Mouse (Mus musculus) MN1 (cell line): ENCODE results near the gene Igfbp7.

ENCODE experiments used
- DNase-seq: peaks from one replicate; pipeline ENCODE4 v3.0.0-alpha.2; 2016; ENCODE audit warnings: low spot score

Gene Igfbp7

DNA sequence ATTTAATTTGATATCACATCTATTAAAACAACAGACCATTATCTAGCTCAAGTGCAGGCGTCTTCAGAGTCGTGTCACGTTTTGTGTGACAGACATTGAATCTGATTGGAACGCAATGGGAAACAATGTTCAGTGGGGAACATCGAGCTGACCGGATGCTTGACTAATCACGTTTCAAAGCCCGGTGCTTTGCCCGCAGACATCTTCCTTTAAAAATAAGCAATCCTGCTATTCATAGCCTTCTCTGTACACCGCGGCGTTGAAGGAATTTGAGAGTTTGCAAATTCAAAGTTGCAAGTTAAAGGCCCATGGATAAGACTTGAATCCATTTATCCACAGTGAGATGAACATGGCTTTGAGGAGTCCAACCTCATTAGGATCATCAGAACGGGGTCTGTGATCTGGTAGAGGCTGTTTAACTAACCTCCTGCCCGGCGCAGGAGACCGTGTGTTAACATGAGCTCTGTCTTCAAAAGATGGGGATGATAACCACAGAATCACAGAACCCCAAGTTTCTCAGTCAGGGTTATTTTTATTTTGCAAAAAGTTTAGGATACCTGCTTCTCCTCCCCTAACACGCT is 27.4 kb downstream of the Igfbp7 start:
- DNase-seq = no peak

DNA sequence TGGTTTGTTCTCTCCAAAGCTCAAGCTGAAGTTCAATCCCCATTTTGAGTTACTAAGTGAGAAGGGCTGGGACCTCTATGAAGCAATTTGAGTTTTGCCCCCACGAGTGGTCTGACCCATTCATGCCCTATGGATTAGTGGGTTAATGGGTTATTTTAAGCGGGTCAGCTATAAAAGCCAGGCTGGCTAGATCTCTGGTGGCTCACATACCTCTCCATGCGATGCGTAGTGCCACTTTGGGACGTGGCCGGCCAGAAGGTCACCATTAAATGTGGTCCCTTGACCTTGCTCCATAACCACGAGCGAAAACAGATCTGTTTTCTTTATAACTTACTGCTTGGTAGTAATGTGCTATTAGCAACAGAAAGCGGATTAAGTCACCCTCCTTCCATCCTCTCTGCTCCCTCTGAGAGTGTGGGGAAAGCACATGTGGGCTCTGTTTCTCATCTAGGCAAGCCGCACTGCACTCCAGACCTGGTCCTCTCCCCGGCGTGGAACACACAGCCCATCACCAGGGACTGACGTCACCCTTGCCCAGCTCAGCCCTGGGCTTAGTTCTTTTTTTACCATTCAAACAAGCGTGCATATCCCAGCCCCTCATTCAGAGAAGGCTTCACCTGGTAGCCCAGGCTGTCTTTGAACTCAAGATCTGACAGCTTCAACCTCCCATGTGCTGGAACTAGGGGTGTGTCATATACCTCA is 28.3 kb downstream of the Igfbp7 start:
- peak; percentile 67 for DNase-seq

DNA sequence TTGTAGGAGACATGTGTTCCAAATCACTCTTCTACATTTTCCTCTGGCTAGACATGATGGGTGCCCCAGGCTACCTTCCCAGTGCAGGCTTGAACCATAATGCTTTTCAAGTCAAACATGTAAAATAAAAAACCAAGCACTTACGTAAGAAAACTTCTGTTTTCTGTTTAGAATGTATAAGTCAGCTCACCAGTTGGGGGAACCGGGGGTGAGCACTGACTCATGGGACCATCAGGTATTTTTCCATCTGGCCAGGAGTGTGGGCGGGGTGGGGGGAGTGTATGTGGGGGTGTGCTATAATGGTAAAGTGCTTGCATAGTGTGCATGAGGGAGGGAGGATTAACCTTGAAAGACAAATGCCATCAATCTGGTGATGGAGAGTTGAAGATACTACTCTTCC is 29.8 kb downstream of the Igfbp7 start:
- DNase-seq = no peak

DNA sequence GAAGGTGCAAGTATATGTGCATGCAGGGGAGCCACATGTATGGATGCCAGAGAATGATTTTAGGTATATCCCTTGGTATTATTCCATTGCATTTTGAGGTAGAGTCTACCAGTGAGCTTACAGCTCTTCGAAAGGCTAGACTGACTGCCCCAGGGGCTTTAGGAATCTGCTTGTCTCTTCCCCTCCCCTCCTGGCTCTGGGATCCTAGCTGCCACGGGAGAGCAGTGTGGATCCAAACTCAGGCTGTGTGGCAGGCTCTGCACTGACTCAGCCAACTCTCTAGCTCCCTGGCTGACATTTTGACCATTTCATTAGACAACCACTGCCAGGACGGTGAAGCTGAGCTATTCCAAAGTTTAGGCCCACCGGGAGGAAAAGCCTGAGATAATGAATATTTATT is 32.3 kb downstream of the Igfbp7 start:
- no peak for DNase-seq

DNA sequence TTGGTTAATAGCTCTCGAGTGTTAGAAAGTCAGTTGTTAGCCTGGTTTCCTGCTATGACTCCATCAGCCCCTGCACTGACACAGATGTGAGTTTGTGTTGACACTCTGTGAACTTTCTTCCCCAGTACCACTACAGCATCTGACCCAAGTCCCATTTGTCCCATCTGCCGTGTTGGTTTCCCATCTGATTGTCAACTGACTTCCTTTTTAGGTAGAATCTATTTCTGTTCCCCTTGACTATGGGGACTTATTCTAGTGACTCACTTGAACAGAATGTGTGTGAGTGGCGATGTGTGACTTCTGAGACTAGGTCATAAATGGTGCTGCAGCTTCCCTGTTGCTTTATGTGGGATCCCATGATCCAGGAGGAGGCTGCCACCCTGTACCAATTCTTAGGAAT is 32.9 kb downstream of the Igfbp7 start:
- no peak for DNase-seq

DNA sequence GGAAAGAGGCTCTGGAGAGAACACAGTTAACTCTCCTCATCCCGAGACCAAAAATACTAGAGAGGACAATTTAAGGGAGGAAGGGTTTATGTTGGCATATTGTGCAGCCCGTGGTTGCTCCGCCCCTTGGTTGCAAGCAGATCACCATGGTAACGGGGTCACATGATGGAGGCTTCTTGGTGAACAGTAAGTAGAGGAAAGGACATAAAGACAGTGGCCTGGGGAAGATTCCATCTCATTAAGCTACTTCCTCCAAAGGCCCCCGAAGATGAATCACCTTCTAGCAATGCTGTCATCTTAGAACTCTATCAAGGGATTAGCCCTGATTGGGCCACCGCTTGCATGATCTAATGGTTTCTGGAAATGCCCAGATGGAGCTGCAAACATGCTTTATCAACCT is 35.1 kb downstream of the Igfbp7 start:
- DNase-seq = peak; percentile 85

DNA sequence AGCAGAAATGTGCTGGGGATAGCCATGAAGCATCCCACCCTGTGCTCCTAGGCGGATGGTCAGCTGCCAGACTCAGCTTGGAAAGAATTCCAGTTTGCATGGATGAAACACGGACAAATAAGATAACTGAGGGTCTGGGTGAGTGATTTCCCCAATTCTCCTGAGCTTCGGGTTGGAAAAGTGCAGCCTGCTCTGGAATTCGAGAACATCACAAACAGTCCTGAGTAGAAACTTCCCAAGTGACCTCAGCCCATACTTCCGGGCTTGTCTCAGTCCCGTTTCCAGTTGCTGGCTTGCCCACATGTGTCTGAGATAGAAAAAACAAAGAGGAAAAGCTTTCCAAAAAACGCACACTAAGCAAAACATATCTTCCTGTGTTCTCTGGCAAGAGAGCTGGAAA is 35.6 kb downstream of the Igfbp7 start:
- DNase-seq = no peak

DNA sequence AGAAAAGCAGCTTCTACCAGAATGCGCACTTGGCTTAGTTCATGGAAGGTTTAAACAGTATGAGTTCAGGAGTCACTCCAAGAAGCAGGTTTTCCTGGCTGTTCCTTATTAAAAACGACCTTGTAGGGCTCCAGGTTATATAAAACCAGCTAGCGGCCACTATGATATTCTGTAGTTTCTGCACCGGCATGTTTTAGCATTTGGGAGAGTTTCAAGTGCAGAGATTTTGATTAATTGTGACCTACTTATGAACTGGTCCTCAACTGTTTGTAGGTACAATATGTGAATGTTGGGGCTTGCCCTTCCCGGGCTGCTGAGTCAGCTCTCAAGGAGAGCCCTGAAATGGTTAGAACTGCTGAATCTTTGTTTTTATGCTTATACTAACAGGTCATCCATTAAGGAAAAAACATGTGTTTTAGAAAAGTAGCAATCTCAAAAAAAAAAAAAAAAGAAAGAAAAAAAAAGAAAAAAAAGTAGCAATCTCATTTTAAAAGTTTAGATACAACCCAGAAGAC is 37.4 kb downstream of the Igfbp7 start:
- no peak for DNase-seq

DNA sequence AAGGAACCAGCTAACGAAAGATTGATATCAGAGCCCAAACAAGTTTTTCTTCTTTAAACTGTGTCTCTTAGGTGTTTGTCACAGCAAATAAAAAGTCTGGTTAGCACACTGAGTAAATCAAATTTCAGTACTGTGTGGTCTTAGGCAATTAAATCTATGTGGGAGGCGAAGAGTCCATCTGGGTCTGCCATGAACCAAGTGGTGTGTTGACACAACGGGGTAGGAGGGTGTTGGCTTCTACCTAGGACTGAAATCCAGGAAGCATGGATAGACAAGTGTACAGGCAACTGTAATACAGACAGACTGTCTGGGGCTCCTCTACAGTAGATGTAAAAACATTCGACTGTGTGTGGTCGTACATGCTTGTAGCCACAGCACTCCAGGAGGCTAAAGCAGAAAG is 38.4 kb downstream of the Igfbp7 start:
- DNase-seq = no peak

DNA sequence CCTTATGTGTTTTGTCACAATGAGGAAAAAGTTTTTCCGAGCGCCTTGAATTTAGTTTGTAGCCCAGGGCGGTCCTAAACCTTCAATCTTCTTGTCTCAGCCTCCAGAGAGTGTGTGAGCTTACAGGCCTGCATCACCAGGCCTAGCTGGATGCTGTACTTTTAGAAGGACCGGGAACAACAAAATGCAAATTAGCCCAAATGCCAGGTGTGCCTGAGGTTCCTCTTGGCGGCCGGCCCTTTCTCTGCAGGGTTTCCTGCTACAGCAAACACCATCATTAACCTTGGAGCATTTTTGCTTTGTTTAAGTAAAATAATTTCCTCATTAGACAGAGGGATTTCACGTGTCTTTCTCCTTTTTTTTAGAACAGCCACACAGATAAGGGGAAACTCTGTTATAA is 39.6 kb downstream of the Igfbp7 start:
- no peak for DNase-seq

DNA sequence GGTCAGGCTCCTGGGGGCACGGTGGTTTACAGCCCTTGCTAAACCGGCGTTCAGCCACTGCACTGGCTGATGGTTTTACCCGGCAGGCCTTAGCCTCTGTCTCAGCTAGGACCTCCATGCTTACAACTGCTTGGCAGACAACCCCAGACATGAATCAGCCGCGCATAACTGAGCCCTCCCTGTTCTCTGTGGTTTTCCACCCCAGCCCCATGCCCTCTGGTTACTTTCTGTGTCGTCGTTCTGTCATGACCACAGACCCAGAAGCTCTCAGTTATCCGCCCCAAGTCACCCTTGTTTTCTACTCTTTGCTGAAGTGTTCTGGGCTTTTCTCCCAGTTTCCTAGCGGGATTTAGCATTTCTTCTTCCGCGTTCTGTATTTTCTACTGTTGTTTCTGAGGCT is 40.2 kb downstream of the Igfbp7 start:
- no peak for DNase-seq

DNA sequence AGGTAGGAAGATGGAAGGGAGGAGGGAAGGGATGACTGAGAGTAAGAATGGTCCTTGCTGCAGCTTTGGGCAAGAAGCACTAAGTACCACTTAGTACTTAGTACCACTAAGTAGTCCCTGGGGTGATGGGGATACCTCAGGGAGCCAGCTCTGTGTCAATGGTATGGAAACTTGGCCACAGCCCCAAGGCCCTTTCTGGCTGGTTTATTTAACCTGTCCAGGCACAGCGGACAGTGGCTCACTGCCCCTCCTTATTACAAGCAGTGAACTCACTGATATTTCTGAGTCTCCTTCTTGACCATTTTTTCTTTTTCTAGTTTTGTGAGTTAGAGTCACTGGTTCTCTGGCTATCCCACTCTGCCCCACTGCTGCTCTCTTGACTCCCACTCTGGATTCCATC is 40.7 kb downstream of the Igfbp7 start:
- DNase-seq = no peak

DNA sequence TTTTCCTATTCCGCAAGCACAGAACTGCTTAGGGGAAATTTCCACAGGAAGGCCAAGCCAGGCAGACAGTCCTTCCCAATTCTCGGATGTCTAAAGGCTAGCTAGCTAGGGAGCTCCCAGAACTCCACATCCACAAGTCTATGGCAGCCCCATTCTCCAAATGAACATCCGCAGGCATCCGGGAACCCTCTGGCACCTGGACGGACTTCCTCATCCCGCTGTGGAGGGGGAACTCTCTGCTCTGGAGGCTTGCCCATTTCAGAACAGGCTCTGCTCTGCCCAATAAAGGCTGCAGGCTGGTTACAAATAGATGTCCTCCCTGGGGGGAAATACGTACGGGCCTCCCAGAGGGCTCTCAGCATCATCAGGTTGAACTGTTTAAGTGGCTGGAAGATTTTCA is 41.5 kb downstream of the Igfbp7 start:
- no peak for DNase-seq

DNA sequence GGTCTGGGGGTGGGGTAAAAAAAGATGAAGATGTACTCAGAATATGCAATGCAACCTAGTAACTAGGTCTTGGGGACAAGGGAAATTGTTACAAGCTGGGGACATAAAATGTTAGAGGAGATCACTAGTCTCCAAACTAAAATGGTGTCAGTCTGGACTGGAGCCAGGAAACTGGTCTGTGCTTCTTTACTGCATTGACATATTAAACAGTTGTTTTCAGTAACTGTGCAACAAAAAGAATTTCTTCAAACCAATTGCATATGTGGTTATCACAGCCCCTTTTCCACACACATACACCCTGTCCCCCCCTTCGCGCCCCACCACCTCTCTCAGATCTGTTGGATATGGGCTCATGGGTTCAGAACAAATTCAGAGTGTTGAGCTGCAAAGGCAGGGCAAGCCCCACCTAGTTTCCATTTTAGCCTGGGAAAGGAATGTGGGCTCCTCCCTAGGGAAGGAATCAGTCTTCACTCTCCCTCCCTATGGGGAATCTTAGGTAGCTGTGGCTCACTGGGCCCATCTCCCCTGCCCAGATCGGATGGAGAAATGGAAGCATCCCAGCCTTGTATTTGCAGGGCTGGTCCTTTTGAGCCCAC is 43.3 kb downstream of the Igfbp7 start:
- no peak for DNase-seq

DNA sequence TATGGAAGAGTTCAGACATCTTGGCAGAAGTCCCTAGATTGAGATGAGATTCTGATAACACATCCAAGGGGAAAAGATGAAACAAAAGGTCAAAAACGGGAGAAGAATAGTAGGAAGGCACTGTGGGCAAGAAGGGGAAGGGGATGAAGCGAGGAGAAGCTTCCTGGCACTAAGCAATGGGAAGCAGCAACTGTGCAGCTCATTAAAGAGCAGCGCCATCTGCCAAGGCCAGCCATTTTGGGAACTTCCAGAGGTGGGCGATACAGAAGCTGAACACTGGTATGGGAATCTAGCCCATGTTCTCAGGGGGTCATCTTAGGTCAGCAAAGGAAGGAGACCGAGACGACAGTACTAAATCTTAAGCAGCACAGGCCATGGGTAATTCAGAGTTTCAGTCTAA is 44.2 kb downstream of the Igfbp7 start:
- DNase-seq = no peak

DNA sequence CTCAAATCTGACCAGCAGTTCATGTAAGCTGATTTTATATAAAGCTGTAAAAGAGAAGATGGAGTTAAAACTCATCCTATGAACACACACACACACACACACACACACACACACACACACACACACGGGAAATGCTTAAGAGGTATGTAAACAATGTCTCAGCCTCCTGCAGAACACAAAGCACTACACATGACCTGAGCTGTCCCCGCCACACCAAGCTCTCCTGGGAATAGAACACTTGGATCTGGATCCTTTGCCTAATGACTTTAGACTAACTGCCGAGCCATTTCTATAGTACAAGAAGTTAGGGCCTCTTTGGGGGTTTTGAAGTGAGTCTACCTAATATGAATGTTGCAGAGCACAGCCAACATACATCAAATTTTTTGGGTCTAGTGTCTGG is 45.7 kb downstream of the Igfbp7 start:
- no peak for DNase-seq

DNA sequence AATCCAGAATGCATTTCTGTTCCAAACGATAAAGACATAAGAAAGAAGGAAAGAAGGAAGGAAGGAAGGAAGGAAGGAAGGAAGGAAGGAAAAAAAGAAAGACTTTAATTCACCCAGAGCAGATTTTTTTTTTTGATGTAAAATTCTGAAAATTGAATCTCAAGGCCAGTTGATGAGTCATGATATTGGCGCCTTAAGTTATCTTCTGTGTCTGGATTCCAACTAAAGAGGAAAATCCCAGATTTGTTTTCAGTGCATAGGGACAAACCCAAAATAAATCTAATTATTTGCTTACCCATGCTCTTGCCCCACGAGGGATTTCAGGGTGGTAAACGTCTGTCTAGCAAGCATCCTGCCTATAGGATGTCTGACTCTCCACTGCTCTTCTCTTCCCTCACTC is 46.8 kb downstream of the Igfbp7 start:
- no peak for DNase-seq

DNA sequence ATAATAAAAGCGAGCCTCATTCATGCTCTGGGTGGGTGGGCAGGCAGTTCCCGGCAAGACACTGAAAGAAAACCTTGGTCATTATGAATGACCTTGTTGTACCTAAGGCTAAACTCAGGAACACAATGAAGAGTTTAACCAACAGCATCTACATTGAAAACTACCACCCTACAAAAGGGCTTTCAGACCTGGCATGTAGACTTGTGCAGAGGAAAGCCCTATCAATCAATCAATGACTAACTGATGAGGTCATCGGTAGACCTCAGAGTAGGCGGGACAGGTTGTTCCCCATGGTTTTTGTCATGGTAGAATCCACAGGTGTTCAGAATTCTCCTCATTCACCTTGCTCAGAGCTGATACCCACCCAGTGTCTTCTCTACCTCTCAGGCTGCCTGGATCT is 47.9 kb downstream of the Igfbp7 start:
- no peak for DNase-seq

DNA sequence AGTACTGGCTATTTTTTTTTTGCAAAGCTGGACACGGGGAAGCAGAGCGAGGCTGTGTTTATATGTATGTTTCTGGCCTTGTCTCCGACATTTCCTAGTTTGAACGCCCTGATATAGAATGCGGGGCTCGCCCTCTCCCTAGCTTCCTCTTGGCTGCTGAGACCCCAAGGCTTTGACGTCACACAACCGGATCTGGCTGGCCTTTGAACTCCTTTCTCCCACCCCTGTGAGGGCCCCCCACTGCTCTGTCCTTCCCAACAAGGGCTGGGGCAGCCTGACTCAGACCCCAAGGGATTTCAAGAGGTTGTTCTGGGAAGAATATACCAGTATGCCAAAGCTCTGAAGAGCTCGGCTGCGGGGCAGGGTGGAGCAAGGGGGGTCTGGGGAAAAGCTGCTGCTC is 49.5 kb downstream of the Igfbp7 start:
- DNase-seq = peak; percentile 60

DNA sequence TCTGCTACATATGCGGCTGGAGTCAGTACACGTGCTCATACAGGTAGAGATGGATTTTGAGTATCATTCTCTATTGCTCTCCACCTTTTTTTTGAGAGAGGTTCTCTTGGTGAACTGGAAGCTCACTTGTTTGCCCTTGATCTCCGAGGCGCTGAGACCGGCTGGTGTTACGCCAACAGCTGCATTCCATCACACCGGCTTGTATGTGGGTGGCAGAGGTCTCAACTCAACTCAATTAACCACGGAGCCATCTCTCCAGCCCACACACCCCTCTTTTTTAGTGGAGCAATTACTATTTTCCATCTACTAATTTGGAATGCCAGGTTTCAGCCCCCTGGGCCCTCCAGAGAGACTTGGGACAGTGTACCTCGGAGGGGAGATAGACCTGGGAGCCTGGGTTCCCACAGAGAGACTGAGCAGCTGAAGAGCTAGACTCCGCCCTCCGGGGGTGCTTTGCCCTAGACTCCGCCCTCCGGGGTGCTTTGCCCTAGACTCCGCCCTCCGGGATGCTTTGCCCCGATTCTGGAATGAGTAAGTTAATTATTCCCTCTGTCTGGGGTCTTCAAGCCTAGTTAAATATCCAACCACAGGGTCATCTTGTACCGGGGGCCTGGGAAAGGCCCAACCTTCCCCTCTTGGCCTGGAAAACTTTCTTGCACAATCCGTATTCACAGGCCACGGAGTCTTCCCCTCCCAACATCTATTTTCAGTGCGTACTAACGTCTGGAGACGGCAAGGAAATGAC is 50.3 kb downstream of the Igfbp7 start:
- DNase-seq = peak; percentile 59

DNA sequence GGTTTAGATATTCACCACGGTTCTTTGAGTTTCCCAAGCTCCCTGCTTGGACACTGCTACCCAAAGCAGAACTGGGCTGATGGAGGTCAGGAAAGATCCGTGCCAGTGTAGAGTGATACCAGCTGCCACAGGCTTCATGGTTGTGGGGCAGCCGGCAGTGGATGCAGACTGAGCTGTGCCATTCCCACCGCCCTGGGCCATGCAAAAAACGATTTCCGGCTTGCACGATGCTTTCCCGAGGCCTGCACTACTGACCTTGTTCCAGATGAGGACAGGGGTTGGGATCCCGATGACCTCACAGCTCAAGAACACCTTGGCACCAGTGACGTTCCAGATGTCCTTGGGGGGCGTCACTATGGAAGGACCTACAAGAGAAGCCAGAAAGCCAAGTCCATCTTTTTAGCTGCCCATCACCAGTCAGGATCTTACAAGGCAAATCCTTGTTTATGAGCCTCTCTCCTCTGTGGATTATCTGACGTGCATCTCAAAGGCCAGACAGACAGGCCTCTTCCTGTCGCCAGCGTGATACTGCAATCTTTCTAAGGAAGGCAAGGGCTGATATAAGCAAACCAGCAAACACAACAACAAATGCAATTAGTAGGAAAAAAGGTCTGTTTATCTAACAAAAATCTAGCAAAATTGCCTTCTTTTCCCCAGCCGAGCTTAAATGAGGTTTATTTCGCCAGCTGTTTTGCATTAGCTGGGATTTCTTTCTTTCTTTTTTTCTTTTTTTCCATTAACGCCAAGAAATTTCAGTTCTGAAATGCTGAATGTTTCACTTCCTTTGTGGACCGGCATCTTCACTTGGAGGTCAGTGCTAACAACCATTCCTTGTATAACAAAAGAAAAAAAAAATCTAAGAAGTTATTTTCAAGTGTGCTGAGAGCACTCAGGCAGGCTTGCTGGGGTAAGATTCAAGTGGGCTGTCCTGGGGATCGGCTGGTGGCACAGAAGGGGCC is 52.3 kb downstream of the Igfbp7 start:
- DNase-seq = peak; percentile 61

DNA sequence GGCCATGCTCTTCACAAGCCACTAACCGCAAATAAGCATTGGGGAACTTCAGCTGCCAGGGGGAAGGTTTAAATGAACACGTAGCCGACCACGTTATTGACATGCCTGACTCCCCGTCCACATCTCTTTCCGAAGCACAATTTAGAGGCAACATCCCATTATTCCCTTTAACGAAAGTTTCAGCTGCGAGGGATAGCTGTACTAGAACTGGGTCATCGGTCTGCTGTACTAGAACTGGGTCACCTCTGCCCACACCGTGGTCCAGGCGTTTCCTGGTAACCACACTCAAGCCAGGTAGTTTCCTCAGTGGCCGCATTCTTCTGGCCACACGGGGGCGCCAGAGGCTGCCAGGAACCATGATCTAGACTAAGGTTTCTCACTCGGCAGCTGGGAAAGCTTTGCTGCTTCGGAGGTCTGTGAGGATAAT is 53.5 kb downstream of the Igfbp7 start:
- peak; percentile 90 for DNase-seq
